Mouse (Mus musculus): Measurements from ENCODE around the gene Ankrd11. TPM values are rescaled to one million over a fixed set of nuclear protein-coding genes. Genes with fewer than 3 reads are reported as not detected.

The Ankrd11 gene
- polyA plus RNA-seq, 1 experiment: 41.9 TPM

GRCm38 (mm10) chr8:123039376-123040109 is 2.5 kb downstream of the Ankrd11 start:
- TF ChIP-seq POLR2A (IDR thresholded peaks at IDR 0.05; ENCODE audit: control insufficient read depth, low read depth, low read length) (no peak), CTCF (IDR thresholded peaks at IDR 0.05; ENCODE audit: control insufficient read depth, insufficient read depth, insufficient replicate concordance, low read depth, low read length) (no peak)
- Histone ChIP-seq H3K27me3 (ENCODE audit: control insufficient read depth, insufficient read depth, low read length) (no peaks in the 10 kb centered on the region), H3K4me1 (ENCODE audit: control insufficient read depth, insufficient read depth, low read length) (peaks cover 14% of the 10 kb centered on the region), H3K27ac (ENCODE audit: control insufficient read depth, insufficient read depth, low read depth, low read length) (no peak overlapping the region), H3K36me3 (ENCODE audit: control insufficient read depth, insufficient read depth, low read length) (no peaks in the 10 kb centered on the region), H3K4me3 (ENCODE audit: control insufficient read depth, low read depth, low read length) (no peak overlapping the region)

DNA sequence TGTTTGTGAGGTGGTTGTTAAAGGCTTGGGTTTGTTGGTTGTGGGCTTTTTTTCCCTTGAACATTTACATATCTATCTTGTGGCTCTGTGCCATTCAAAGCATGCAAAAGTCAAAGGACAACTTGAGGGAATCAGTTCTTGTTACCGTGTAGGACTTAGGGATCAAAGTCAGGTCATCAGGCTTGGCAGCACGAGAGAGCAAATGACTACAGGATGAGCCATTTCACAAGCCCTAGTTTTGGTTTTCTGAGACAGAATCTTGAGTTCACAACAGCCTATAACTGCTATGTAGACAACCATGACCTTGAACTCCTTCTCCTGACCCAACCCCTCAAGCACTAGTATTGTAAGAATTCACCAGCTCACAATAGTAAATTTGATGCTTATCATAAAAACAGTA is 3.7 kb downstream of the Ankrd11 start:
- Histone ChIP-seq H3K27ac (ENCODE audit: control insufficient read depth, insufficient read depth, low read depth, low read length) (no peak overlapping the region), H3K36me3 (ENCODE audit: control insufficient read depth, insufficient read depth, low read length) (no peaks in the 10 kb centered on the region), H3K4me3 (ENCODE audit: control insufficient read depth, low read depth, low read length) (no peak overlapping the region), H3K27me3 (ENCODE audit: control insufficient read depth, insufficient read depth, low read length) (no peaks in the 10 kb centered on the region), H3K4me1 (ENCODE audit: control insufficient read depth, insufficient read depth, low read length) (peaks cover 12% of the 10 kb centered on the region)
- TF ChIP-seq POLR2A (IDR thresholded peaks at IDR 0.05; ENCODE audit: control insufficient read depth, low read depth, low read length): no peak
- TF ChIP-seq CTCF (IDR thresholded peaks at IDR 0.05; ENCODE audit: control insufficient read depth, insufficient read depth, insufficient replicate concordance, low read depth, low read length): no peak

DNA sequence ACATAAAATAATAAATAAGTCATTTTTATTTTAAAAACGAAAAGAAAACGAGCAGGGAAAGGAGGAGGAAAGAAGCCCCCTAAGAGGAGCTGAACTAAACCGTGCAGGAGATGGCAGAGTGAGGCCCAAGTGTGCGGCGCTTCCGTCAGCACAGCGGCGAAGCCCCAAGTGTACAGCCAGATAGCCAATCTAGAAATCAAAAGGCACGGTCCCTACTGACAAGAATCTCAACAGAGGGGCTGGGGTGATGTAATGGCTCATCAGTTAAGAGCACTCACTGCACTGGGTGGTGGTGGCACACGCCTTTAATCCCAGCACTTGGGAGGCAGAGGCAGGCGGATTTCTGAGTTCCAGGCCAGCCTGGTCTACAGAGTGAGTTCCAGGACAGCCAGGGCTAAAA is 4.6 kb downstream of the Ankrd11 start:
- TF ChIP-seq CTCF (IDR thresholded peaks at IDR 0.05; ENCODE audit: control insufficient read depth, insufficient read depth, insufficient replicate concordance, low read depth, low read length): no peak
- no peak for TF ChIP-seq POLR2A (IDR thresholded peaks at IDR 0.05; ENCODE audit: control insufficient read depth, low read depth, low read length)

DNA sequence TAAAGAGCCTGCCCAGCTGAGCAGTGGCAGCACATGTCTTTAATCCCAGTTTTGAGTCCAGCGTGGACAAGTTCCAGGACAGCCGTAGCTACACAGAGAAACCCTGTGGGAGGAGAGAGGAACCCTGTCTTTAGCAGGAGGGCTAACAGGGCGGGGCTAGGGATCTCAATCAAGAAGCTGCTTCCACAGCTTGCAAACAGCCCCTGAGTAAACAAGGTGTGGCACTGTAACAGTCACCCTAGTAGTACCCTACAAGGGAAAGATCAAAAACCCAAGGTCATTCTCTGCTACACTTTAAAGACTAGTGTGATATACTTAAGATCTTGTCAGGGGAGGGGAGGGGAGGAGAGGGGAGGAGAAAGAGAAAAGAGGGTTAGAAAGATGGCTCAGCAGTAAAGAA is 5.1 kb downstream of the Ankrd11 start:
- TF ChIP-seq POLR2A (IDR thresholded peaks at IDR 0.05; ENCODE audit: control insufficient read depth, low read depth, low read length) (no peak), CTCF (IDR thresholded peaks at IDR 0.05; ENCODE audit: control insufficient read depth, insufficient read depth, insufficient replicate concordance, low read depth, low read length) (no peak)
- H3K36me3 ChIP-seq (ENCODE audit: control insufficient read depth, insufficient read depth, low read length): no peaks in the 10 kb centered on the region
- no peak overlapping the region for H3K4me3 ChIP-seq (ENCODE audit: control insufficient read depth, low read depth, low read length)
- peak overlapping the region; percentile 17; the same call in 1 of the 2 replicates for H3K27ac ChIP-seq (ENCODE audit: control insufficient read depth, insufficient read depth, low read depth, low read length)
- H3K27me3 ChIP-seq (ENCODE audit: control insufficient read depth, insufficient read depth, low read length): no peaks in the 10 kb centered on the region
- peaks cover 11% of the 10 kb centered on the region for H3K4me1 ChIP-seq (ENCODE audit: control insufficient read depth, insufficient read depth, low read length)

More for the DNA sequence above, 4.6 kb downstream of the Ankrd11 start:
- H3K27ac ChIP-seq (ENCODE audit: control insufficient read depth, insufficient read depth, low read depth, low read length): no peak overlapping the region
- H3K4me1 ChIP-seq (ENCODE audit: control insufficient read depth, insufficient read depth, low read length): peaks cover 11% of the 10 kb centered on the region
- H3K27me3 ChIP-seq (ENCODE audit: control insufficient read depth, insufficient read depth, low read length): no peaks in the 10 kb centered on the region
- H3K4me3 ChIP-seq (ENCODE audit: control insufficient read depth, low read depth, low read length): no peak overlapping the region
- no peaks in the 10 kb centered on the region for H3K36me3 ChIP-seq (ENCODE audit: control insufficient read depth, insufficient read depth, low read length)

DNA sequence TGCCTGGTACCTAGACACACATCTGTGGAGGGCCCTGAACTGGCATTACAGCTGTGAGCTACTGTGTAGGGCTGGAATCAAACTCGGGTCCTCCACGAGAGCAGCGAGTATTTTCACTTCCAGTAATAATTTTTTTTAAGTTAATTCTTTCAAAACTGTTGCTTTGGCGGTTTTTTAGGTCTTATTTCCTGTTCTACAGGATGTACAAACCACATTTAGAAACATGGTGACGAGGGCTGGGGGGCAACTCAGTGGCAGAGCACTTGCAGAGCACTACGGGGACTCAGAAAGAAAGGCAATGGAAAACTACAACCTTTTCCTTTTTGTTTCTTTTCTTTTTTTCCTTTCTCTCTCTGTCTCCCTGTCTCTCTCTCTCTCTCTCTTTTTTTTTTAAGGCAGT is 7.9 kb downstream of the Ankrd11 start:
- Histone ChIP-seq H3K27ac (ENCODE audit: control insufficient read depth, insufficient read depth, low read depth, low read length) (no peak overlapping the region), H3K4me3 (ENCODE audit: control insufficient read depth, low read depth, low read length) (no peak overlapping the region), H3K4me1 (ENCODE audit: control insufficient read depth, insufficient read depth, low read length) (peaks cover 6% of the 10 kb centered on the region), H3K27me3 (ENCODE audit: control insufficient read depth, insufficient read depth, low read length) (no peaks in the 10 kb centered on the region), H3K36me3 (ENCODE audit: control insufficient read depth, insufficient read depth, low read length) (no peaks in the 10 kb centered on the region)
- no peak for TF ChIP-seq CTCF (IDR thresholded peaks at IDR 0.05; ENCODE audit: control insufficient read depth, insufficient read depth, insufficient replicate concordance, low read depth, low read length)
- no peak for TF ChIP-seq POLR2A (IDR thresholded peaks at IDR 0.05; ENCODE audit: control insufficient read depth, low read depth, low read length)

GRCm38 (mm10) chr8:123033431-123033830 is 8.6 kb downstream of the Ankrd11 start:
- Histone ChIP-seq H3K27ac (ENCODE audit: control insufficient read depth, insufficient read depth, low read depth, low read length) (no peak overlapping the region), H3K27me3 (ENCODE audit: control insufficient read depth, insufficient read depth, low read length) (no peaks in the 10 kb centered on the region), H3K4me1 (ENCODE audit: control insufficient read depth, insufficient read depth, low read length) (peaks cover 5% of the 10 kb centered on the region), H3K4me3 (ENCODE audit: control insufficient read depth, low read depth, low read length) (no peak overlapping the region), H3K36me3 (ENCODE audit: control insufficient read depth, insufficient read depth, low read length) (no peaks in the 10 kb centered on the region)
- TF ChIP-seq POLR2A (IDR thresholded peaks at IDR 0.05; ENCODE audit: control insufficient read depth, low read depth, low read length) (no peak), CTCF (IDR thresholded peaks at IDR 0.05; ENCODE audit: control insufficient read depth, insufficient read depth, insufficient replicate concordance, low read depth, low read length) (no peak)

GRCm38 (mm10) chr8:123032730-123033129 is 9.3 kb downstream of the Ankrd11 start:
- Histone ChIP-seq H3K4me3 (ENCODE audit: control insufficient read depth, low read depth, low read length) (no peak overlapping the region), H3K27me3 (ENCODE audit: control insufficient read depth, insufficient read depth, low read length) (no peaks in the 10 kb centered on the region), H3K27ac (ENCODE audit: control insufficient read depth, insufficient read depth, low read depth, low read length) (no peak overlapping the region), H3K36me3 (ENCODE audit: control insufficient read depth, insufficient read depth, low read length) (no peaks in the 10 kb centered on the region), H3K4me1 (ENCODE audit: control insufficient read depth, insufficient read depth, low read length) (peaks cover 5% of the 10 kb centered on the region)
- TF ChIP-seq POLR2A (IDR thresholded peaks at IDR 0.05; ENCODE audit: control insufficient read depth, low read depth, low read length): no peak
- TF ChIP-seq CTCF (IDR thresholded peaks at IDR 0.05; ENCODE audit: control insufficient read depth, insufficient read depth, insufficient replicate concordance, low read depth, low read length): no peak
